Mouse (Mus musculus) kidney, embryonic 15.5 days (tissue): Measurements from ENCODE around the gene Ppfia3. TPM values are rescaled to one million over a fixed set of nuclear protein-coding genes. Genes with fewer than 3 reads are reported as not detected.

Source experiments
- ATAC-seq: fragments of 200-750 bp; cut with Nextera tagmentation; replicated peaks from 2 replicates; pipeline ENCODE4 v1.8.0; 2017; ENCODE audit warnings: moderate TSS enrichment; ENCODE audit not compliant: low FRiP score
- H3K27ac ChIP-seq: fragments of 300-500 bp; sonication (generic); 2 replicates; pipeline ENCODE4 v1.5.1; 2015; ENCODE audit warnings: mild to moderate bottlenecking, inconsistent platforms
- H3K27me3 ChIP-seq: fragments of 300-500 bp; sonication (generic); 2 replicates; pipeline ENCODE4 v1.6.1; 2015; ENCODE audit warnings: inconsistent platforms
- H3K36me3 ChIP-seq: fragments of 300-500 bp; sonication (generic); 2 replicates; pipeline ENCODE4 v1.6.1; 2015; ENCODE audit warnings: inconsistent platforms
- H3K4me1 ChIP-seq: fragments of 300-500 bp; sonication (generic); 2 replicates; pipeline ENCODE4 v1.6.1; 2015; ENCODE audit warnings: inconsistent platforms
- H3K4me2 ChIP-seq: fragments of 300-500 bp; sonication (generic); 2 replicates; pipeline ENCODE4 v1.6.1; 2015; ENCODE audit warnings: moderate library complexity, mild to moderate bottlenecking, inconsistent platforms
- H3K4me3 ChIP-seq: fragments of 300-500 bp; sonication (generic); replicated peaks from 2 replicates; pipeline ENCODE4 v1.5.1; 2015; ENCODE audit warnings: mild to moderate bottlenecking, inconsistent platforms
- H3K9ac ChIP-seq: fragments of 300-500 bp; sonication (generic); 2 replicates; pipeline ENCODE4 v1.6.1; 2015; ENCODE audit warnings: mild to moderate bottlenecking, inconsistent platforms
- H3K9me3 ChIP-seq: fragments of 300-500 bp; sonication (generic); replicated peaks from 2 replicates; pipeline ENCODE4 v1.6.1; 2016; ENCODE audit warnings: inconsistent platforms
- WGBS: fragments of 180-500 bp; shearing (Covaris S2); methylation state at CpG from one replicate; pipeline ENCODE4 v1.1.7; 2015; ENCODE audit warnings: mixed read lengths; 5-methylcytosine and 5-hydroxymethylcytosine counted together
- polyA plus RNA-seq: library from polyadenylated mRNA; unstranded; fragments of >200 nt; fragmentation: Nextera tagmentation; extraction: Ambion mirVana; gene quantifications from 2 replicates; pipeline ENCODE4 v1.2.1, GENCODE M21; 2015

The Ppfia3 gene
- 6.7 and 7.5 TPM in 2 replicates for polyA plus RNA-seq

DNA sequence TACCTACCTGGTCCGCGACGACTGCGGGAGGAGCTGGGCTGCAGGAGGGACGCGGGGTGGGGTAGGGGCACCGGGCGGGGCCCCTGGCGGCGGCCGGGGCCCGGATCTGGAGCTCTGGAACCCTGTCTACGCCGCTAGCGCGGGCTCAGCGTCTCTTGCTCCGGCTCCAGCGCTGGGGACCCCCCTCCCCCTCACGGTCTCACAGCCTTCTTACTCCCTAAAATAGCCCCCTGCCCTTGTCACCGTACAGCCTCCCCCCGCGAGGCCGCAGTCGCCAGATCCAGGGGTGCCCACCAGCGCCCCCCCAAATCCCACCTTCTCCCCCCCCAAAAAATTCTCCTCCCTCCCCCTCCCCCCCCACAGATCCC, at the start of gene Ppfia3:
Gene Ppfia3 (minus strand): TSS at position 368 of the 368 bp plus-strand sequence.
- no peaks in the 10 kb centered on the region for H3K9me3 ChIP-seq
- peak; percentile 8; the same call in 1 of the 2 replicates for ATAC-seq
- H3K4me1 ChIP-seq: peaks cover 51% of the 10 kb centered on the region
- H3K27ac ChIP-seq: peak within 1 kb of the TSS; percentile 64; the same call in 1 of the 2 replicates
- peak within 1 kb of the TSS; percentile 47 for H3K9ac ChIP-seq
- under 1% methylated on average over 26 of the region's 26 CpGs for WGBS
- H3K4me3 ChIP-seq: peak within 1 kb of the TSS; percentile 62
- H3K27me3 ChIP-seq: peaks cover 73% of the 10 kb centered on the region
- H3K4me2 ChIP-seq: peak within 1 kb of the TSS; percentile 99
- no peaks in the 10 kb centered on the region for H3K36me3 ChIP-seq

DNA sequence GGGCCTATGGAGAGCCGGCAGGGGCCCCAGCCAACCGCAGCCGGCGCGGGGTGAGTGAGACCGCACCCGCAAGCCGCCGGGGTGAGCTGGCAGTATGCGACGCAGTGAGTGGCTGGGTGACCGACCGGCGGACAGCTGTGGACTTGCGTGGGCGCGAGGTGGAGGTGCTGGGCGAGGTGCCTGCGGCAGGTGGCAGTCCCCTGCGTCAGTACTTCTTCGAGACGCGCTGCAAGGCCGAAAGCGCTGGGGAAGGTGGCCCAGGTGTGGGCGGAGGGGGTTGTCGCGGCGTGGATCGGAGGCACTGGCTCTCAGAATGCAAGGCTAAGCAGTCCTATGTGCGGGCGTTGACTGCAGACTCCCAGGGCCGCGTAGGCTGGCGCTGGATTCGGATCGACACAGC, 48.8 kb upstream of the Ppfia3 start:
- peak overlapping the region; percentile 52 for H3K4me2 ChIP-seq
- peak overlapping the region; percentile 29 for H3K4me3 ChIP-seq
- H3K27ac ChIP-seq: no peak overlapping the region
- H3K27me3 ChIP-seq: peaks cover 97% of the 10 kb centered on the region
- H3K9ac ChIP-seq: peak overlapping the region; percentile 26; the same call in 1 of the 2 replicates
- no peak for ATAC-seq
- H3K4me1 ChIP-seq: peaks cover 54% of the 10 kb centered on the region
- H3K36me3 ChIP-seq: peaks cover under 1% of the 10 kb centered on the region
- WGBS: 9% methylated on average over 37 of the region's 37 CpGs
- no peaks in the 10 kb centered on the region for H3K9me3 ChIP-seq

DNA sequence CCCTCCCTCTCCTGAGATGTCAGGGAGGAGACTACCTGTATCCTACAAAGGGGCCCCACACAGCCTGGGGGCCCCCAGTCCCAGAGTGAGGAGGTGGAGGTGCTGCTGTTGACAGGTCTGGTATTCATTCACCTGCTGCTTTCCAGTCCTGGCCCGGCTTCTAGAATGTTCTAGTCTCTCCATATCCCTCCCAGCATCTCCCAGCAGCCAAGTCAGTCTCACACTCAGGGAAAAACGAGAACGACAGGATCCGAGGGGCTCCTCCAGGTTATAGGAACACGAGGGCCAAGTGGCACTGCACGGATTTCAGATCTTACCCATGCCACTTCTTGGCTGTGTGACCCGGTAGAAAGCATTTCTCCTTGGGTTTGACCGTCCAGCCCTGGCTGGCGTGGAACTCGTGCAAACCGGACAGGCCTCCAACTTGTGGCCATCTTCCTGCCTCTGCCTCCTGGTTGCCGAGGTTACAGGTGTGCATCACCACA, 48.0 kb upstream of the Ppfia3 start:
- ATAC-seq: no peak
- peaks cover 97% of the 10 kb centered on the region for H3K27me3 ChIP-seq
- H3K9me3 ChIP-seq: no peaks in the 10 kb centered on the region
- WGBS: 43% methylated on average over 12 of the region's 12 CpGs
- H3K36me3 ChIP-seq: no peaks in the 10 kb centered on the region
- H3K4me3 ChIP-seq: no peak overlapping the region; the same call in 1 of the 2 replicates
- no peak overlapping the region for H3K9ac ChIP-seq
- H3K27ac ChIP-seq: no peak overlapping the region
- peaks cover 46% of the 10 kb centered on the region for H3K4me1 ChIP-seq
- peak overlapping the region; percentile 92 for H3K4me2 ChIP-seq

DNA sequence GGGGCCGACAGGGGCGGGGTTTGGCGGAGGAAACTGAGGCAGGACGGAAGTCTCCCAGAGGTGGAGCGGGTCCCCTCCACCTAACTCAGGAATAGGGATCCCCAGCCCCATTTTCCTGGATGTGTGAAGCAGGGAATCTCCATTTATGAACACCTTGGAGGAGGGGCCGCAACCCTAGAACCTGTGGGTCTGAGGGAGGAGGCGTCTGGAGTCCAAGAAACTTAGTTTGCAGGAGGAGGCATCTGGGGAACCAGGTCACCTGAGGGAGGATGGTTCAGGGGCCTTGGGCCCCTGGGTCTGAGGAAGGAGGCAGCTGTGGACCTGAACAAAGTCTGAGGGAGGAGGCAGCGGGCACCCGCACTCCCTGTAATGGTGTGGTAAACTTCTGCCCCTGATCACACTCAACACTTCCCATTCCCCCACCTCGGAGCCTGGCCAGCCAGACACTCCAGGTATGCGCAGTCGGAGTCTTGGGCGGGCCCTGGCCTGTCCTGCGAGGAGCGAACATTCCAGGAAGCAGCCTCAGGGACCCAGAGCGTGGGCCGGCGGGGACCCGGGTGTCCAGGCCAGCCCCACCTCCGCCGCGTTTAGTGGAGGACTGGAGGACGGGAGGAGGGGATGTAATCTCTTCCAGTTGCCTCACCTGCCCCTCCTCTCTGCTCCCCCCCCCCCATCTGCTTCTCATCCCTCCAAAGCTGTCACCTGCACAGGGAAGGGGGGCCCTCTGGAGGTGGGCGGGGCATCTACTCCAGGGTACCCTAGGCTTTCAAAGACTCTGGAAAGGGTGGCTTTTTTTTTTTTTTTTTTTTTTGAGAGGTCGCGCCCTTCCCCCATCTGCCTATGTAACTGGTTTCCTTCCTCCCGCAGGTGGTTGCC, 47.3 kb upstream of the Ppfia3 start:
- Histone ChIP-seq H3K4me1 (peaks cover 45% of the 10 kb centered on the region), H3K9me3 (no peaks in the 10 kb centered on the region), H3K27me3 (peaks cover 97% of the 10 kb centered on the region), H3K27ac (peak overlapping the region; percentile 42; the same call in 1 of the 2 replicates), H3K4me3 (peak overlapping the region; percentile 55), H3K9ac (peak overlapping the region; percentile 52), H3K4me2 (peak overlapping the region; percentile 92), H3K36me3 (no peaks in the 10 kb centered on the region)
- ATAC-seq: peak; percentile 31
- 2% methylated on average over 27 of the region's 27 CpGs for WGBS

DNA sequence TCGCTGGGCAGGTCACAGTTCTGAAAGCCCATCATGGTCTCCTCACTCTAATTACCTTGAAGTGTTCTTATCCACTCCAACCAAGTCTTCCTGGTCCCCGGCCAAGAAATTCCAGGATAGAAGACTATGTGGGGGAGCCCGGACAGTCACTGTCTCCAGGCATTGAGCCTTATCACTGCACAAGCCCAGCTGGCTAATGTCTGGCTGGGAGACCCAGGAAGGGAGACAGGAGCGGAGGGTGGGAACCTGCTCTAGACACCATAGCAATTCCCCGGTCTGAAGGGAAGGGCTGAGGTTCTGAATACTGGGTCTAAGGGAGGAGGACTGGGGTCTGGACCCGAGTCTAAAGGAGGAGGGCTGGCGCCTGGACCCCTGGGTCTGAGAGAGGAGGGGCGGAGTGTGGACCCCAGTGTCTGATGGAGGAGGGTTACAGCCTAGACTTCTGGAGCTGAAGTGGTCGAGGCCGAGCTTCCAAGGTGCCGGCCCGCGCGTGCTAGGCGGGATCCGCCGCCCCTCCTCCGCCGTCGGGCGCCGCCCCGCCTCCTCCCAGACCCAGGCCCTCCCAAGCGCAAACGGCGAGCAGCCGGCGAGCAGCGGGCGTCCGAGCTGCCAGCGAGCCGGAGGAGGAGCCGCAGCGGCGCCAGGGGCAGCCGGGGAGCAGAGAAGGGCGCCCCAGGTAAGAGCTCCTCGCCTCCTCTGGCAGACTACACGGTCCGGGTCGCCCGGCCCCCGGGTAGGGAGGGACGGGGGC, 46.5 kb upstream of the Ppfia3 start, which contains the start of gene Ntf5:
Gene Ntf5 (plus strand): TSS at position 583 of the 751 bp plus-strand sequence.
- H3K4me1 ChIP-seq: peaks cover 42% of the 10 kb centered on the region
- WGBS: 2% methylated on average over 35 of the region's 45 CpGs
- peaks cover 97% of the 10 kb centered on the region for H3K27me3 ChIP-seq
- ATAC-seq: peak; percentile 62
- H3K36me3 ChIP-seq: no peaks in the 10 kb centered on the region
- H3K9ac ChIP-seq: peak within 1 kb of the TSS; percentile 52
- H3K9me3 ChIP-seq: no peaks in the 10 kb centered on the region
- H3K27ac ChIP-seq: peak within 1 kb of the TSS; percentile 42; the same call in 1 of the 2 replicates
- peak within 1 kb of the TSS; percentile 55 for H3K4me3 ChIP-seq
- H3K4me2 ChIP-seq: peak within 1 kb of the TSS; percentile 92

DNA sequence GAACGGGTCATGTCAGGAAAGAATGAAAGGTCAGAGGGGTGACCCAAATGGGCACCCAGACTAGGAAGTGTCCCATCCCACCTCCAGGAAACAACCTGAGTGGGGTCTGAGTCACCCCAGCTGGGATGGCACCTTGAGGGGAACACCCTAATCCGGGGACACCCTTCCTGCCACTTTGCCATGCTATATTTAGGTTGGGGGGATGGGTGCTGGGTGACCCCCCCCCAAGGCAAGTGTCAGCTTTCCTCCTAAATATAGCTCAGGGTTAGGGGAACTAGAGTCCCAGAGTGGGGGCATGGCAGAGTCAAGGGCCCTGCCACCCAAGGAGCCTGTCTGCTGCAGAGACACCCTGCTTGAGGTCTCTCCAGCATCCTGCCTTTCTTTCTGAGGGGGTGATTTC, 45.6 kb upstream of the Ppfia3 start:
- Histone ChIP-seq H3K4me3 (no peak overlapping the region), H3K4me1 (peaks cover 34% of the 10 kb centered on the region), H3K27ac (no peak overlapping the region), H3K4me2 (no peak overlapping the region), H3K36me3 (no peaks in the 10 kb centered on the region), H3K9me3 (no peaks in the 10 kb centered on the region), H3K9ac (no peak overlapping the region), H3K27me3 (peaks cover 97% of the 10 kb centered on the region)
- no peak for ATAC-seq
- WGBS: 87% methylated on average over 2 of the region's 2 CpGs

DNA sequence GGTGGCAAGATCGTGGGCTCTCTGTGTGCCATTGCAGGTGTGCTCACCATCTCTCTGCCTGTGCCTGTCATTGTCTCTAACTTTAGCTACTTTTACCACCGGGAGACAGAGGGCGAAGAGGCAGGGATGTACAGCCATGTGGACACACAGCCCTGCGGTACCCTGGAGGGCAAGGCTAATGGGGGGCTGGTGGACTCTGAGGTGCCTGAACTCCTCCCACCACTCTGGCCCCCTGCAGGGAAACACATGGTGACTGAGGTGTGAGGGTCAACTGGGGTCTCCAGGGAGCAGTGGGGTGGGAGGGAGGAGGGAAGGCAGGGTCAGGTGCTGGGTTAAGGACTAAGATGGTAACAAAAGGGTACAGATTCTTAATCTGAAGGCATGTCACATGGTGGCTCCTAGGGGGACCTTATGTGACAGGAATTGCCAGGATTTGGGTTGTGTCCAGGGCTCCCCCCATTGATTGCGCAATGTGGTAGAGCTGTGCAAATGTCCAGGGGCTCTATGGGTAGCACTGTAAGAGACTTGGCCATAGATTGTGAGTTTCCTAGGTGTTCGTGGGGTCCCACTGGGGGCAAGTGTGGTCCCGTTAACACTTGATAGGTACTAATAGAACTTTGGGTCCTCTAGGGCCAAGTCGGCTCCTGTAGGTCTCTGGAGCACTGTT, 42.8 kb upstream of the Ppfia3 start:
- ATAC-seq: no peak
- Histone ChIP-seq H3K4me2 (no peak overlapping the region), H3K4me1 (peaks cover 37% of the 10 kb centered on the region), H3K4me3 (no peak overlapping the region), H3K36me3 (no peaks in the 10 kb centered on the region), H3K9me3 (no peaks in the 10 kb centered on the region), H3K27ac (no peak overlapping the region), H3K9ac (no peak overlapping the region), H3K27me3 (peaks cover 95% of the 10 kb centered on the region)
- WGBS: 87% methylated on average over 8 of the region's 8 CpGs

DNA sequence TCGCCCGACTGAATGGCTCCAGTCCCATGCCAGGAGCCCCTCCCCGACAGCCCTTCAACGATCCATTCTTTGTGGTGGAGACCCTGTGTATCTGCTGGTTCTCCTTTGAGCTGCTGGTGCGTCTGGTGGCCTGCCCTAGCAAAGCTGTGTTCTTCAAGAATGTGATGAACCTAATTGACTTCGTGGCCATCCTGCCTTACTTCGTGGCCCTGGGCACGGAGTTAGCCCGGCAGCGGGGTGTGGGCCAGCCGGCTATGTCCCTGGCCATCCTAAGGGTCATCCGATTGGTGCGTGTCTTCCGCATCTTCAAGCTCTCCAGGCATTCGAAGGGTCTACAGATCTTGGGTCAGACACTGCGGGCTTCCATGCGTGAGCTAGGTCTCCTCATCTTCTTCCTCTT, 42.1 kb upstream of the Ppfia3 start:
- Histone ChIP-seq H3K27me3 (peaks cover 88% of the 10 kb centered on the region), H3K4me3 (no peak overlapping the region), H3K9ac (no peak overlapping the region), H3K36me3 (no peaks in the 10 kb centered on the region), H3K4me2 (no peak overlapping the region), H3K27ac (no peak overlapping the region), H3K4me1 (peaks cover 30% of the 10 kb centered on the region), H3K9me3 (no peaks in the 10 kb centered on the region)
- ATAC-seq: no peak
- 87% methylated on average over 17 of the region's 17 CpGs for WGBS

DNA sequence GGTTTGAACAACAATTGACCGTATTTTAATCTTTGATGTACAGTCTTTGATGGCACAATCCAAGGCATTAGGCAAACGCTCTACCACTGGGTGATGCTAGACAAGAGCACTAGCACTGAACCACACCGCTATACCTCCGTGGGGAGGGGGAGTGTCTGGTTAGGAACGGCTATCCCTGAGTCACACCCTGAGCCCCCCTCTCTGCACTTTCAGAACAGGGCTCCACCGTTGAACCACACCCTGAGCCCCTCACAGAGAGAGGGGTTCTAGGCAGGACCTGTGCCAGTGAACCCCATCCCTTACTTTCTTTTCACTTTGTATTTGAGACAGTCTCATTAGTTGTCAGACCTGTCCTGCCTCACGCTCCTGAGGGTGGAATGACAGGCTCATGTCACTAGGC, 41.5 kb upstream of the Ppfia3 start:
- ATAC-seq: no peak
- H3K9ac ChIP-seq: no peak overlapping the region
- no peak overlapping the region for H3K4me2 ChIP-seq
- no peaks in the 10 kb centered on the region for H3K36me3 ChIP-seq
- H3K9me3 ChIP-seq: no peaks in the 10 kb centered on the region
- H3K27ac ChIP-seq: no peak overlapping the region
- 70% methylated on average over 7 of the region's 7 CpGs for WGBS
- peaks cover 24% of the 10 kb centered on the region for H3K4me1 ChIP-seq
- peaks cover 84% of the 10 kb centered on the region for H3K27me3 ChIP-seq
- H3K4me3 ChIP-seq: no peak overlapping the region

DNA sequence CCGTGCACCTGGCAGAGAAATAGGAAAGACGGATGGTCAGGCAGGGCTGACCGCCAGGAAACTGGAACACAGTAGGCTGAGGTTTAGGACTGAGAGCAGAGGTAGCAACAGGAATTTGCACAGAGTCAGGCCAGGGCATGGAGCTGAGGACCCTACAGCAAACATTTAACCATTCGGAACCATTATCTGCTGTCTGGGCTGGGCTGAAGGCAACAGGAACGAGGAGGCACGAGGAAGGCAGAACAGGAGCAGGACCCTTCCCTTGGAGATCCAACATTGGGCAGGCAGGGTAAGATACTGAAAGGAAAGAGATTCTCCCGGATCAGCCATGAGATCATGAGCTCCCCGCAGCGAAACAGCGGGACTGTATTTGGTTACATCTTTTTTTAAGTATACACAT, 41.0 kb upstream of the Ppfia3 start:
- no peaks in the 10 kb centered on the region for H3K9me3 ChIP-seq
- 83% methylated on average over 10 of the region's 10 CpGs for WGBS
- H3K4me2 ChIP-seq: no peak overlapping the region
- no peak overlapping the region for H3K4me3 ChIP-seq
- H3K27ac ChIP-seq: no peak overlapping the region
- no peaks in the 10 kb centered on the region for H3K36me3 ChIP-seq
- H3K9ac ChIP-seq: no peak overlapping the region
- H3K4me1 ChIP-seq: peaks cover 19% of the 10 kb centered on the region
- ATAC-seq: no peak
- peaks cover 79% of the 10 kb centered on the region for H3K27me3 ChIP-seq
